In genomic region chr10:61605851-61606250, GRCm38 (mm10) we compare ENCODE assay signal across 9 mouse cellular contexts. TPM values are rescaled to one million over a fixed set of nuclear protein-coding genes. Genes with fewer than 3 reads are reported as not detected.
DNase-seq lines count a peak whose midpoint lies in the region; ATAC-seq lines count a peak whose summit lies in the region.
"Had no signal": no experiment of that assay in that cellular context is flagged by ENCODE, and none has a peak within 500 bp of the region (broad histone marks: within the 10 kb centered on the region; RNA-seq: fewer than 3 reads in every experiment).

No protein-coding gene starts in this region.

- no peaks in the 10 kb centered on the region for H3K9me3 ChIP-seq in liver, embryonic 11.5 days (ENCODE audit: control insufficient read depth, low read length)

- 0 out of 2 replicates have a peak, but pooled peaks cover 5% of the 10 kb centered on the region for H3K27me3 ChIP-seq in liver, embryonic 11.5 days (replicated peaks; ENCODE audit: control insufficient read depth, insufficient read depth, low read length)

- H3K4me3 ChIP-seq in liver, embryonic 11.5 days (ENCODE audit: low read depth, low read length), result no peak overlapping the region

- ATAC-seq in cerebellum, adult (ENCODE audit: insufficient number of reproducible peaks, low FRiP score, low TSS enrichment), result no peak
- ATAC-seq in common myeloid progenitor, adult 5-6 weeks (replicated peaks; ENCODE audit: low read depth, poor library complexity, severe bottlenecking), result peak; percentile 75
- ATAC-seq in liver, embryonic 11.5 days (replicated peaks; ENCODE audit: low FRiP score), result no peak

- no peak overlapping the region for H3K9ac ChIP-seq in liver, embryonic 11.5 days (ENCODE audit: low read depth, low read length)

- H3K36me3 ChIP-seq in liver, embryonic 11.5 days (ENCODE audit: control insufficient read depth, insufficient read depth, low read length), result no peaks in the 10 kb centered on the region

- no peak overlapping the region for H3K4me2 ChIP-seq in liver, embryonic 11.5 days

- intact Hi-C loops in heart, postnatal 14 days (cut with DNase I), result no loop called here

- H3K27ac ChIP-seq in liver, embryonic 11.5 days (ENCODE audit: low read depth, low read length), result no peak overlapping the region

- peak; percentile 57 to 69 for DNase-seq in cerebellum, adult 18-20 months
- DNase-seq in urinary bladder, postnatal 14 days (ENCODE audit: low spot score), result peak; percentile 61
- DNase-seq in urinary bladder, adult 2 months (ENCODE audit: low spot score), result no peak
- peak; percentile 61 to 77 for DNase-seq in heart, postnatal 14 days
- peak; percentile 55 for DNase-seq in liver, embryonic 11.5 days (ENCODE audit: low spot score)
- DNase-seq in retina, postnatal 7 days (ENCODE audit: low read depth, low spot score), result peak; percentile 39

- H3K4me1 ChIP-seq in liver, embryonic 11.5 days (replicated peaks; ENCODE audit: control insufficient read depth, insufficient read depth, low read length), result 0 out of 2 replicates have a peak, but pooled peaks cover 3% of the 10 kb centered on the region

- WGBS in liver, embryonic 11.5 days, result 7% methylated on average over 8 of the region's 8 CpGs

RNA-seq across cellular contexts. Expression of gene Npffr1, which starts 10.6 kb away (rescaled TPM):
- polyA plus RNA-seq in urinary bladder, adult 2 months (2012; rRNA removed), result 0.03 and 0.04 TPM in 2 replicates
- not detected in 2 replicates for total RNA-seq in common myeloid progenitor, adult 5-6 weeks (2017)
- total RNA-seq in heart, postnatal 14 days (2021), result not detected
- polyA plus RNA-seq in liver, embryonic 11.5 days (2014; fragmentation: Nextera tagmentation; extraction: Ambion mirVana), result 0.10 TPM in 1 of 2 replicates, not detected in the other
- polyA plus RNA-seq: stomach, embryonic 14.5 days had no signal

RNA-seq across cellular contexts. Expression of gene Ppa1, which starts 42.5 kb away (rescaled TPM):
- polyA plus RNA-seq in urinary bladder, adult 2 months (2012; rRNA removed), result 80.6 and 99.8 TPM in 2 replicates
- total RNA-seq in common myeloid progenitor, adult 5-6 weeks (2017), result 152 and 159 TPM in 2 replicates
- total RNA-seq in heart, postnatal 14 days (2021), result 10 to 100 TPM; 47.1 to 47.4 TPM
- polyA plus RNA-seq in liver, embryonic 11.5 days (2014; fragmentation: Nextera tagmentation; extraction: Ambion mirVana), result 218 and 237 TPM in 2 replicates
